Mouse (Mus musculus) liver, embryonic 15.5 days (tissue): Measurements from ENCODE around the gene Liph. TPM values are rescaled to one million over a fixed set of nuclear protein-coding genes. Genes with fewer than 3 reads are reported as not detected.
"Not testable (repeated sequence)": the region's sequence is repeated elsewhere in the genome, so short reads cannot be mapped to it uniquely, and the experiment has no call there.

ENCODE experiments used
- ATAC-seq: fragments of 200-750 bp; cut with Nextera tagmentation; 2 replicates; pipeline ENCODE4 v1.8.0; 2017; ENCODE audit warnings: moderate number of reproducible peaks, mild to moderate bottlenecking, moderate library complexity; ENCODE audit not compliant: insufficient read depth
- H3K27ac ChIP-seq: fragments of 300-500 bp; sonication (generic); replicated peaks from 2 replicates; pipeline ENCODE4 v1.5.1; 2015; ENCODE audit warnings: mild to moderate bottlenecking, inconsistent platforms
- H3K27me3 ChIP-seq: fragments of 300-500 bp; sonication (generic); 2 replicates; pipeline ENCODE4 v1.6.1; 2015; ENCODE audit warnings: mild to moderate bottlenecking, inconsistent platforms
- H3K36me3 ChIP-seq: fragments of 300-500 bp; sonication (generic); replicated peaks from 2 replicates; pipeline ENCODE4 v1.6.1; 2015; ENCODE audit warnings: moderate library complexity, mild to moderate bottlenecking, inconsistent platforms
- H3K4me1 ChIP-seq: fragments of 300-500 bp; sonication (generic); replicated peaks from 2 replicates; pipeline ENCODE4 v1.6.1; 2015; ENCODE audit warnings: inconsistent platforms
- H3K4me2 ChIP-seq: fragments of 300-500 bp; sonication (generic); 2 replicates; pipeline ENCODE4 v1.6.1; 2015; ENCODE audit warnings: moderate library complexity, mild to moderate bottlenecking, inconsistent platforms
- H3K4me3 ChIP-seq: fragments of 300-500 bp; sonication (generic); replicated peaks from 2 replicates; pipeline ENCODE4 v1.5.1; 2015; ENCODE audit warnings: mild to moderate bottlenecking, inconsistent platforms
- H3K9ac ChIP-seq: fragments of 300-500 bp; sonication (generic); 2 replicates; pipeline ENCODE4 v1.6.1; 2015; ENCODE audit warnings: moderate library complexity, mild to moderate bottlenecking, inconsistent platforms
- H3K9me3 ChIP-seq: fragments of 300-500 bp; sonication (generic); replicated peaks from 2 replicates; pipeline ENCODE4 v1.6.1; 2016; ENCODE audit warnings: inconsistent platforms
- WGBS: fragments of 180-500 bp; shearing (Covaris S2); methylation state at CpG from one replicate; pipeline ENCODE4 v1.1.7; 2015; ENCODE audit warnings: mixed read lengths; ENCODE audit not compliant: insufficient replicate concordance; 5-methylcytosine and 5-hydroxymethylcytosine counted together
- polyA plus RNA-seq: library from polyadenylated mRNA; unstranded; fragments of >200 nt; fragmentation: Nextera tagmentation; extraction: Ambion mirVana; gene quantifications from 2 replicates; pipeline ENCODE4 v1.2.1, GENCODE M21; 2015

Liph gene
- polyA plus RNA-seq, 1 experiment from 2014 or later, result 1.2 TPM

DNA sequence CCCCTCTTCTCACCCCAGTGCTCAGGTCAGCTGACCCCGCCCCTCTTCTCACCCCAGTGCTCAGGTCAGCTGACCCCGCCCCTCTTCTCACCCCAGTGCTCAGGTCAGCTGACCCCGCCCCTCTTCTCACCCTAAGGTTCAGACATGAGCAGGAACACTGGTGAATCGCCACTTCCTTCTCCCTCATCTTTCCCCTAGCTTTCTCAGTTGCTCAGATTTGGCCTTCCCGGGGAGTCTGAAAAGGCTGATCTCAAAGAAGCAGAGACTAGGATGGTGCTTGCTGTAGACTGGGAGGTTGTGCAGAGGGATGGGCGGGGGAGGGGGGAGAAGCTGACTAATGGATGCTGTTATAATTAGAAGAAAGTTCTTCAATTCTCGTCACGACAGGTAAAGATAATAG, 86.6 kb downstream of the Liph start:
- H3K27me3 ChIP-seq, H3K36me3 ChIP-seq, H3K4me1 ChIP-seq, H3K4me2 ChIP-seq, H3K27ac ChIP-seq, H3K9ac ChIP-seq, H3K9me3 ChIP-seq, H3K4me3 ChIP-seq, ATAC-seq: not testable (repeated sequence)
- 42% methylated on average over 7 of the region's 8 CpGs for WGBS

DNA sequence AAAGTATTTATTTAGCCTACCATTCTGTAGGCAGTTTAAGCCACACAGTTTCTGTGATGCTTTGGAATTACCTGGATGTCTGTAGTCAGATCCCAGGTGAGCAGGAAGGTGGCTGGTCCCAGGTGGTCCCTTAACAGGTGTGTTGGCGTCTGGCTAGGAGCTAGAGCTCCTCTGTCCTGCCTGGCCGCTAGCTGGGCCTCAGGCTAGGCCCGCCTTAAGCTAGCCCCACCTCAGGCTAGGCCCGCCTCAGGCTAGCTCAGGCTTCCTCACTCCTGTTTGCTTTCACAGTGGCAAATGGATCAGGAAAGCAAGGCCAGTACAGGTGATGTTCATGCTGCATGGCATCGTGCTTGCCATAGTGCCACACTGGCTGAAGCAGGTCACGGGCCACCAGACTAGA, 88.6 kb downstream of the Liph start:
- Histone ChIP-seq H3K9ac (no peak overlapping the region), H3K36me3 (no peaks in the 10 kb centered on the region), H3K27me3 (no peaks in the 10 kb centered on the region), H3K4me1 (no peaks in the 10 kb centered on the region), H3K27ac (no peak overlapping the region), H3K4me3 (no peak overlapping the region), H3K4me2 (no peak overlapping the region), H3K9me3 (no peaks in the 10 kb centered on the region)
- WGBS, result 76% methylated on average over 6 of the region's 6 CpGs
- ATAC-seq, result no peak

GRCm38 (mm10) chr16:21905996-21906395, 89.5 kb downstream of the Liph start:
- WGBS, result 66% methylated on average over 7 of the region's 7 CpGs
- no peak for ATAC-seq
- H3K4me3 ChIP-seq, result no peak overlapping the region

DNA sequence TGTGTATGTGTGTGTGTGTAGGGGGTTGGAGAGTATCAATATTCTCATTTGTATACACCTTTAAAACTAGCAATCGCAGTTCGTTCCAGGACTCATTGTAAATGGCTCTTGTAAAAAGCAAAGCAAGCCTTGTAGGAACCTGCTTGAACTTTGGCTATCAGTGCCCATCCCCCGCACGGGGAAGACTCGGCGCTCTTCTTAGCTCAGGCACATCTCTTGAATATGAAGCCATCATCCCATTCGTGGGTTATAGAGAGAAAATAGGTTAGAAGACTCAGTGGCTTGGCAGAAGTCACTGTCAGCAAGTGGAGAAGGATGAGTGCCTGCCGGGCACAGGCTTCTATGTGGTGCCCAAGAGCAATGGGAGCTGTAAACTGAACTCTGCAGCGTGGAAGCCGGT, 90.8 kb downstream of the Liph start:
- Histone ChIP-seq H3K9ac (no peak overlapping the region), H3K27ac (no peak overlapping the region), H3K4me1 (no peaks in the 10 kb centered on the region), H3K27me3 (no peaks in the 10 kb centered on the region), H3K36me3 (no peaks in the 10 kb centered on the region), H3K4me2 (no peak overlapping the region), H3K9me3 (no peaks in the 10 kb centered on the region), H3K4me3 (no peak overlapping the region)
- 67% methylated on average over 10 of the region's 10 CpGs for WGBS
- no peak for ATAC-seq

More at GRCm38 (mm10) chr16:21905996-21906395, 89.5 kb downstream of the Liph start:
- no peak overlapping the region for H3K9ac ChIP-seq
- no peaks in the 10 kb centered on the region for H3K27me3 ChIP-seq
- no peaks in the 10 kb centered on the region for H3K4me1 ChIP-seq
- no peak overlapping the region for H3K4me2 ChIP-seq
- H3K36me3 ChIP-seq, result no peaks in the 10 kb centered on the region
- H3K27ac ChIP-seq, result no peak overlapping the region
- H3K9me3 ChIP-seq, result no peaks in the 10 kb centered on the region

Other genes with a start within 250 kb of the Liph start
- 10.5 and 11.3 TPM in 2 replicates for gene Ehhadh, start 207.9 kb downstream of the Liph start, polyA plus RNA-seq
- gene Map3k13, start 201.3 kb downstream of the Liph start, polyA plus RNA-seq, result 0.38 and 0.53 TPM in 2 replicates
- gene Tmem41a, start 48.1 kb downstream of the Liph start, polyA plus RNA-seq, result 17.1 and 17.9 TPM in 2 replicates
- gene Senp2, start 13.8 kb upstream of the Liph start, polyA plus RNA-seq, result 32.8 TPM in 2 replicates
- 8.4 and 8.7 TPM in 2 replicates for gene Igf2bp2, start 167.6 kb upstream of the Liph start, polyA plus RNA-seq